Mouse (Mus musculus): ENCODE measurements around the gene Tenm3.

Gene Tenm3

GRCm38 (mm10) chr8:48843931-48844285 is at the start of gene Tenm3:
Gene Tenm3 (minus strand): TSS chr8:48843951.
- no peak for DNase-seq (ENCODE audit: low read depth, low spot score)

GRCm38 (mm10) chr8:48890216-48890765 is 46.5 kb upstream of the Tenm3 start:
- no peak for DNase-seq (ENCODE audit: low read depth, low spot score)

GRCm38 (mm10) chr8:48884270-48884669 is 40.5 kb upstream of the Tenm3 start:
- DNase-seq (ENCODE audit: low read depth, low spot score): no peak

- DNase-seq (ENCODE audit: low read depth, low spot score): peak; percentile 81
Observed at GRCm38 (mm10) chr8:48880585-48880984, 36.8 kb upstream of the Tenm3 start.

GRCm38 (mm10) chr8:48865972-48866371 is 22.2 kb upstream of the Tenm3 start:
- DNase-seq (ENCODE audit: low read depth, low spot score): no peak

- no peak for DNase-seq (ENCODE audit: low read depth, low spot score)
Observed at GRCm38 (mm10) chr8:48865485-48865884, 21.7 kb upstream of the Tenm3 start.

- DNase-seq (ENCODE audit: low read depth, low spot score): no peak
Observed at GRCm38 (mm10) chr8:48850223-48851010, 6.7 kb upstream of the Tenm3 start.

GRCm38 (mm10) chr8:48849091-48849616 is 5.4 kb upstream of the Tenm3 start:
- no peak for DNase-seq (ENCODE audit: low read depth, low spot score)

GRCm38 (mm10) chr8:48844961-48845360 is 1.2 kb upstream of the Tenm3 start:
- DNase-seq (ENCODE audit: low read depth, low spot score): no peak

- peak; percentile 17 for DNase-seq (ENCODE audit: low read depth, low spot score)
Observed at GRCm38 (mm10) chr8:48844370-48844905, 687 bp upstream of the Tenm3 start.

GRCm38 (mm10) chr8:48842991-48843930 is 490 bp downstream of the Tenm3 start:
- peak; percentile 70 for DNase-seq (ENCODE audit: low read depth, low spot score)

GRCm38 (mm10) chr8:48842516-48842990 is 1.2 kb downstream of the Tenm3 start:
- DNase-seq (ENCODE audit: low read depth, low spot score): peak; percentile 21

GRCm38 (mm10) chr8:48842035-48842434 is 1.7 kb downstream of the Tenm3 start:
- no peak for DNase-seq (ENCODE audit: low read depth, low spot score)

- DNase-seq (ENCODE audit: low read depth, low spot score): no peak
Observed at GRCm38 (mm10) chr8:48835745-48836144, 8.0 kb downstream of the Tenm3 start.

GRCm38 (mm10) chr8:48827454-48827853 is 16.3 kb downstream of the Tenm3 start:
- DNase-seq (ENCODE audit: low read depth, low spot score): no peak

- no peak for DNase-seq (ENCODE audit: low read depth, low spot score)
Observed at GRCm38 (mm10) chr8:48825666-48826065, 18.1 kb downstream of the Tenm3 start.

- no peak for DNase-seq (ENCODE audit: low read depth, low spot score)
Observed at GRCm38 (mm10) chr8:48822291-48822690, 21.5 kb downstream of the Tenm3 start.

- no peak for DNase-seq (ENCODE audit: low read depth, low spot score)
Observed at GRCm38 (mm10) chr8:48819962-48820361, 23.8 kb downstream of the Tenm3 start.

- DNase-seq (ENCODE audit: low read depth, low spot score): no peak
Observed at GRCm38 (mm10) chr8:48819348-48819747, 24.4 kb downstream of the Tenm3 start.

GRCm38 (mm10) chr8:48816941-48817340 is 26.8 kb downstream of the Tenm3 start:
- no peak for DNase-seq (ENCODE audit: low read depth, low spot score)

GRCm38 (mm10) chr8:48812196-48812741 is 31.5 kb downstream of the Tenm3 start:
- DNase-seq (ENCODE audit: low read depth, low spot score): no peak

Measured in brain, adult 2 months (tissue).